Mouse (Mus musculus): ENCODE results near the gene Arfrp1. TPM values are rescaled to one million over a fixed set of nuclear protein-coding genes. Genes with fewer than 3 reads are reported as not detected.
A peak's percentile ranks its signal among the peaks of the same experiment; 100 is the strongest.

Gene Arfrp1
- total RNA-seq (2014; rRNA removed; ENCODE audit: low replicate concordance) (11.4 and 17.9 TPM in 2 replicates), polyA plus RNA-seq (2015; fragmentation: Nextera tagmentation; extraction: Ambion mirVana) (54.8 and 59.4 TPM in 2 replicates)

GRCm38 (mm10) chr2:181364860-181365596, at the start of gene Arfrp1, which contains the start of gene Zgpat:
TSS of gene Arfrp1 (minus strand) at chr2:181365404.
TSS of gene Zgpat (plus strand) at chr2:181364928.
- DNase-seq (ENCODE audit: low spot score) (peak; percentile 87), ATAC-seq (ENCODE audit: insufficient read depth, low read depth) (peak; percentile 94)
- peaks cover 25% of the 10 kb centered on the region for H3K4me1 ChIP-seq (ENCODE audit: control insufficient read depth, insufficient read depth)
- WGBS, result under 1% methylated on average over 62 of the region's 71 CpGs
- H3K27me3 ChIP-seq (ENCODE audit: control insufficient read depth, insufficient read depth, low read length), result no peaks in the 10 kb centered on the region
- H3K9me3 ChIP-seq (replicated peaks; ENCODE audit: control insufficient read depth, low read length), result no peaks in the 10 kb centered on the region
- H3K4me2 ChIP-seq (ENCODE audit: low read depth, low read length), result peak within 1 kb of the TSS; percentile 92
- H3K4me3 ChIP-seq (ENCODE audit: low read depth, low read length), result peak within 1 kb of the TSS; percentile 77
- TF ChIP-seq EP300 (IDR thresholded peaks at IDR 0.05; ENCODE audit: low read depth) (peak; percentile 52; the same call in 1 of the 2 replicates), CTCF (IDR thresholded peaks at IDR 0.05; ENCODE audit: low read depth) (no peak)
- peak within 1 kb of the TSS; percentile 89 for H3K27ac ChIP-seq (ENCODE audit: low read depth)
- peak within 1 kb of the TSS; percentile 83 for H3K9ac ChIP-seq (replicated peaks; ENCODE audit: low read depth, low read length)
- peaks cover 41% of the 10 kb centered on the region for H3K36me3 ChIP-seq (replicated peaks; ENCODE audit: control insufficient read depth, insufficient read depth, low read length)

- no peak for ATAC-seq (ENCODE audit: insufficient read depth, low read depth)
- no peak for DNase-seq (ENCODE audit: low spot score)
- Histone ChIP-seq H3K9me3 (replicated peaks; ENCODE audit: control insufficient read depth, low read length) (no peaks in the 10 kb centered on the region), H3K27me3 (ENCODE audit: control insufficient read depth, insufficient read depth, low read length) (no peaks in the 10 kb centered on the region), H3K4me2 (ENCODE audit: low read depth, low read length) (no peak overlapping the region), H3K36me3 (replicated peaks; ENCODE audit: control insufficient read depth, insufficient read depth, low read length) (0 out of 2 replicates have a peak, but pooled peaks cover 14% of the 10 kb centered on the region), H3K4me3 (ENCODE audit: low read depth, low read length) (no peak overlapping the region), H3K9ac (replicated peaks; ENCODE audit: low read depth, low read length) (no peak overlapping the region), H3K4me1 (ENCODE audit: control insufficient read depth, insufficient read depth) (0 out of 2 replicates have a peak, but pooled peaks cover 8% of the 10 kb centered on the region), H3K27ac (ENCODE audit: low read depth) (no peak overlapping the region)
- 42% methylated on average over 2 of the region's 2 CpGs for WGBS
- TF ChIP-seq EP300 (IDR thresholded peaks at IDR 0.05; ENCODE audit: low read depth), result no peak
- no peak for TF ChIP-seq CTCF (IDR thresholded peaks at IDR 0.05; ENCODE audit: low read depth)
Observed at GRCm38 (mm10) chr2:181413141-181413540, 47.9 kb upstream of the Arfrp1 start.

GRCm38 (mm10) chr2:181410760-181411473, 45.7 kb upstream of the Arfrp1 start:
- H3K4me3 ChIP-seq (ENCODE audit: low read depth, low read length), result no peak overlapping the region
- H3K27me3 ChIP-seq (ENCODE audit: control insufficient read depth, insufficient read depth, low read length), result no peaks in the 10 kb centered on the region
- peak; percentile 87 for ATAC-seq (ENCODE audit: insufficient read depth, low read depth)
- H3K4me2 ChIP-seq (ENCODE audit: low read depth, low read length), result no peak overlapping the region
- H3K36me3 ChIP-seq (replicated peaks; ENCODE audit: control insufficient read depth, insufficient read depth, low read length), result peaks cover 14% of the 10 kb centered on the region; the same call in 1 of the 2 replicates
- H3K9ac ChIP-seq (replicated peaks; ENCODE audit: low read depth, low read length), result no peak overlapping the region
- H3K27ac ChIP-seq (ENCODE audit: low read depth), result no peak overlapping the region
- DNase-seq (ENCODE audit: low spot score), result peak; percentile 75
- TF ChIP-seq CTCF (IDR thresholded peaks at IDR 0.05; ENCODE audit: low read depth) (peak; percentile 94), EP300 (IDR thresholded peaks at IDR 0.05; ENCODE audit: low read depth) (no peak)
- 0 out of 2 replicates have a peak, but pooled peaks cover 2% of the 10 kb centered on the region for H3K4me1 ChIP-seq (ENCODE audit: control insufficient read depth, insufficient read depth)
- H3K9me3 ChIP-seq (replicated peaks; ENCODE audit: control insufficient read depth, low read length), result no peaks in the 10 kb centered on the region
- WGBS, result 34% methylated on average over 4 of the region's 4 CpGs

GRCm38 (mm10) chr2:181409643-181410042, 44.4 kb upstream of the Arfrp1 start:
- WGBS, result 73% methylated on average over 7 of the region's 7 CpGs
- Histone ChIP-seq H3K4me3 (ENCODE audit: low read depth, low read length) (no peak overlapping the region), H3K4me1 (ENCODE audit: control insufficient read depth, insufficient read depth) (no peaks in the 10 kb centered on the region), H3K9me3 (replicated peaks; ENCODE audit: control insufficient read depth, low read length) (no peaks in the 10 kb centered on the region), H3K27ac (ENCODE audit: low read depth) (no peak overlapping the region), H3K36me3 (replicated peaks; ENCODE audit: control insufficient read depth, insufficient read depth, low read length) (peaks cover 14% of the 10 kb centered on the region; the same call in 1 of the 2 replicates), H3K9ac (replicated peaks; ENCODE audit: low read depth, low read length) (no peak overlapping the region), H3K27me3 (ENCODE audit: control insufficient read depth, insufficient read depth, low read length) (no peaks in the 10 kb centered on the region), H3K4me2 (ENCODE audit: low read depth, low read length) (no peak overlapping the region)
- TF ChIP-seq CTCF (IDR thresholded peaks at IDR 0.05; ENCODE audit: low read depth), result no peak
- TF ChIP-seq EP300 (IDR thresholded peaks at IDR 0.05; ENCODE audit: low read depth), result no peak
- no peak for ATAC-seq (ENCODE audit: insufficient read depth, low read depth)
- no peak for DNase-seq (ENCODE audit: low spot score)

GRCm38 (mm10) chr2:181403722-181404121, 38.5 kb upstream of the Arfrp1 start:
- H3K4me1 ChIP-seq (ENCODE audit: control insufficient read depth, insufficient read depth), result no peaks in the 10 kb centered on the region
- TF ChIP-seq EP300 (IDR thresholded peaks at IDR 0.05; ENCODE audit: low read depth), result no peak
- TF ChIP-seq CTCF (IDR thresholded peaks at IDR 0.05; ENCODE audit: low read depth), result no peak
- ATAC-seq (ENCODE audit: insufficient read depth, low read depth) (no peak), DNase-seq (ENCODE audit: low spot score) (no peak)
- no peak overlapping the region for H3K27ac ChIP-seq (ENCODE audit: low read depth)
- H3K4me3 ChIP-seq (ENCODE audit: low read depth, low read length), result no peak overlapping the region
- no peaks in the 10 kb centered on the region for H3K27me3 ChIP-seq (ENCODE audit: control insufficient read depth, insufficient read depth, low read length)
- no peak overlapping the region for H3K9ac ChIP-seq (replicated peaks; ENCODE audit: low read depth, low read length)
- no peaks in the 10 kb centered on the region for H3K9me3 ChIP-seq (replicated peaks; ENCODE audit: control insufficient read depth, low read length)
- no peaks in the 10 kb centered on the region; the same call in 1 of the 2 replicates for H3K36me3 ChIP-seq (replicated peaks; ENCODE audit: control insufficient read depth, insufficient read depth, low read length)
- no peak overlapping the region for H3K4me2 ChIP-seq (ENCODE audit: low read depth, low read length)
- 84% methylated on average over 3 of the region's 3 CpGs for WGBS

Data from heart, postnatal 0 days (tissue).